Mouse (Mus musculus) liver, embryonic 12.5 days (tissue): Measurements from ENCODE around the gene Adcy4. TPM values are rescaled to one million over a fixed set of nuclear protein-coding genes. Genes with fewer than 3 reads are reported as not detected.

Experiments used
- ATAC-seq: fragments of 200-750 bp; cut with Nextera tagmentation; 2 replicates; pipeline ENCODE4 v1.8.0; 2017; ENCODE audit warnings: moderate number of reproducible peaks, mild to moderate bottlenecking, moderate library complexity
- H3K27ac ChIP-seq: fragments of 300-500 bp; sonication (generic); 2 replicates; pipeline ENCODE4 v1.5.1; 2016; ENCODE audit warnings: mild to moderate bottlenecking
- H3K27me3 ChIP-seq: fragments of 300-500 bp; sonication (generic); replicated peaks from 2 replicates; pipeline ENCODE4 v1.6.1; 2016; ENCODE audit warnings: mild to moderate bottlenecking, moderate library complexity
- H3K36me3 ChIP-seq: fragments of 300-500 bp; sonication (generic); 2 replicates; pipeline ENCODE4 v1.6.1; 2016; ENCODE audit warnings: mild to moderate bottlenecking, moderate library complexity
- H3K4me1 ChIP-seq: fragments of 300-500 bp; sonication (generic); 2 replicates; pipeline ENCODE4 v1.6.1; 2016
- H3K4me2 ChIP-seq: fragments of 300-500 bp; sonication (generic); 2 replicates; pipeline ENCODE4 v1.6.1; 2016; ENCODE audit warnings: mild to moderate bottlenecking, moderate library complexity
- H3K4me3 ChIP-seq: fragments of 300-500 bp; sonication (generic); 2 replicates; pipeline ENCODE4 v1.5.1; 2016; ENCODE audit warnings: mild to moderate bottlenecking, moderate library complexity
- H3K9ac ChIP-seq: fragments of 300-500 bp; sonication (generic); 2 replicates; pipeline ENCODE4 v1.6.1; 2016; ENCODE audit warnings: mild to moderate bottlenecking, moderate library complexity
- H3K9me3 ChIP-seq: fragments of 300-500 bp; sonication (generic); replicated peaks from 2 replicates; pipeline ENCODE4 v1.6.1; 2016; ENCODE audit warnings: mild to moderate bottlenecking, moderate library complexity
- whole genome bisulfite sequencing: fragments of 180-500 bp; shearing (Covaris S2); methylation state at CpG from one replicate; pipeline ENCODE4 v1.1.7; 2016; ENCODE audit not compliant: insufficient replicate concordance; 5-methylcytosine and 5-hydroxymethylcytosine counted together
- polyA plus RNA-seq: library from polyadenylated mRNA; unstranded; fragments of >200 nt; fragmentation: Nextera tagmentation; extraction: Ambion mirVana; gene quantifications from 2 replicates; pipeline ENCODE4 v1.2.1, GENCODE M21; 2016

The Adcy4 gene
- polyA plus RNA-seq, 1 experiment from 2014 or later = 3.6 TPM

GRCm38 (mm10) chr14:55724411-55724871 lies 59.5 kb downstream of the Adcy4 start:
- WGBS = 33% methylated on average over 8 of the region's 8 CpGs
- no peak overlapping the region for H3K4me3 ChIP-seq
- no peak for ATAC-seq
- no peak overlapping the region for H3K4me2 ChIP-seq
- no peaks in the 10 kb centered on the region for H3K9me3 ChIP-seq
- H3K4me1 ChIP-seq = peaks cover 52% of the 10 kb centered on the region
- peaks cover 4% of the 10 kb centered on the region; the same call in 1 of the 2 replicates for H3K27me3 ChIP-seq
- no peak overlapping the region for H3K9ac ChIP-seq
- no peak overlapping the region for H3K27ac ChIP-seq
- H3K36me3 ChIP-seq = peaks cover 10% of the 10 kb centered on the region

- Histone ChIP-seq H3K9ac (no peak overlapping the region), H3K4me2 (no peak overlapping the region), H3K9me3 (no peaks in the 10 kb centered on the region), H3K36me3 (peaks cover 20% of the 10 kb centered on the region), H3K27ac (peak overlapping the region; percentile 86), H3K4me3 (no peak overlapping the region), H3K27me3 (peaks cover 4% of the 10 kb centered on the region; the same call in 1 of the 2 replicates), H3K4me1 (peaks cover 48% of the 10 kb centered on the region)
- ATAC-seq = no peak
- WGBS = 73% methylated on average over 7 of the region's 7 CpGs
Measured at GRCm38 (mm10) chr14:55723433-55723832, 60.5 kb downstream of the Adcy4 start.

GRCm38 (mm10) chr14:55722438-55722945 lies 61.4 kb downstream of the Adcy4 start:
- Histone ChIP-seq H3K4me2 (peak overlapping the region; percentile 88), H3K9ac (peak overlapping the region; percentile 80), H3K36me3 (peaks cover 29% of the 10 kb centered on the region), H3K27ac (peak overlapping the region; percentile 86), H3K27me3 (peaks cover 4% of the 10 kb centered on the region; the same call in 1 of the 2 replicates), H3K4me1 (peaks cover 48% of the 10 kb centered on the region), H3K9me3 (no peaks in the 10 kb centered on the region), H3K4me3 (peak overlapping the region; percentile 83)
- ATAC-seq = peak; percentile 5; the same call in 1 of the 2 replicates
- 26% methylated on average over 8 of the region's 8 CpGs for WGBS

GRCm38 (mm10) chr14:55721700-55722437 lies 62.0 kb downstream of the Adcy4 start, which contains the start of gene Rabggta:
Rabggta (minus strand) TSS chr14:55722263.
- H3K9me3 ChIP-seq = no peaks in the 10 kb centered on the region
- peak within 1 kb of the TSS; percentile 88 for H3K4me2 ChIP-seq
- ATAC-seq = peak; percentile 91
- peak within 1 kb of the TSS; percentile 86 for H3K27ac ChIP-seq
- H3K27me3 ChIP-seq = no peaks in the 10 kb centered on the region
- peak within 1 kb of the TSS; percentile 83 for H3K4me3 ChIP-seq
- WGBS = 1% methylated on average over 50 of the region's 50 CpGs
- peak within 1 kb of the TSS; percentile 80 for H3K9ac ChIP-seq
- H3K36me3 ChIP-seq = peaks cover 35% of the 10 kb centered on the region
- H3K4me1 ChIP-seq = peaks cover 48% of the 10 kb centered on the region

- peak overlapping the region; percentile 86 for H3K27ac ChIP-seq
- H3K4me3 ChIP-seq = peak overlapping the region; percentile 83
Measured at GRCm38 (mm10) chr14:55721076-55721475, 62.8 kb downstream of the Adcy4 start.

GRCm38 (mm10) chr14:55720666-55721065 lies 63.2 kb downstream of the Adcy4 start:
- H3K27ac ChIP-seq = peak overlapping the region; percentile 86; the same call in 1 of the 2 replicates

More at GRCm38 (mm10) chr14:55721076-55721475, 62.8 kb downstream of the Adcy4 start:
- Histone ChIP-seq H3K9ac (peak overlapping the region; percentile 80), H3K27me3 (no peaks in the 10 kb centered on the region), H3K4me2 (peak overlapping the region; percentile 88), H3K9me3 (no peaks in the 10 kb centered on the region), H3K4me1 (peaks cover 48% of the 10 kb centered on the region), H3K36me3 (peaks cover 41% of the 10 kb centered on the region)
- 76% methylated on average over 6 of the region's 6 CpGs for WGBS
- ATAC-seq = no peak

GRCm38 (mm10) chr14:55719737-55720136 lies 64.2 kb downstream of the Adcy4 start:
- H3K4me1 ChIP-seq = peaks cover 50% of the 10 kb centered on the region
- H3K9me3 ChIP-seq = no peaks in the 10 kb centered on the region
- no peak overlapping the region for H3K27ac ChIP-seq
- no peak overlapping the region for H3K4me3 ChIP-seq
- H3K36me3 ChIP-seq = peaks cover 44% of the 10 kb centered on the region
- no peak overlapping the region for H3K4me2 ChIP-seq
- no peak overlapping the region for H3K9ac ChIP-seq
- no peak for ATAC-seq
- no peaks in the 10 kb centered on the region for H3K27me3 ChIP-seq
- WGBS = 85% methylated on average over 6 of the region's 6 CpGs

More at GRCm38 (mm10) chr14:55720666-55721065, 63.2 kb downstream of the Adcy4 start:
- Histone ChIP-seq H3K36me3 (peaks cover 44% of the 10 kb centered on the region), H3K4me1 (peaks cover 48% of the 10 kb centered on the region), H3K9ac (0 out of 2 replicates have a peak overlapping the region, but pooled peaks have one; percentile 80), H3K4me3 (peak overlapping the region; percentile 83), H3K4me2 (peak overlapping the region; percentile 88), H3K9me3 (no peaks in the 10 kb centered on the region), H3K27me3 (no peaks in the 10 kb centered on the region)
- WGBS = 91% methylated on average over 12 of the region's 12 CpGs
- ATAC-seq = no peak

Other genes with a start within 250 kb of the Adcy4 start
- gene Pck2, start 243.8 kb downstream of the Adcy4 start, polyA plus RNA-seq = 35.5 and 37.4 TPM in 2 replicates
- 57.1 and 60.3 TPM in 2 replicates for gene Dcaf11, start 224.1 kb downstream of the Adcy4 start, polyA plus RNA-seq
- 1.9 and 2.7 TPM in 2 replicates for gene A730061H03Rik, start 223.7 kb downstream of the Adcy4 start, polyA plus RNA-seq
- gene Fitm1, start 208.5 kb downstream of the Adcy4 start, polyA plus RNA-seq = 0.63 and 0.75 TPM in 2 replicates
- 108 and 111 TPM in 2 replicates for gene Psme1, start 206.0 kb downstream of the Adcy4 start, polyA plus RNA-seq
- gene Emc9, start 198.8 kb downstream of the Adcy4 start, polyA plus RNA-seq = 28.7 and 32.9 TPM in 2 replicates
- gene Psme2, start 193.0 kb downstream of the Adcy4 start, polyA plus RNA-seq = 221 and 222 TPM in 2 replicates
- gene Rnf31, start 192.4 kb downstream of the Adcy4 start, polyA plus RNA-seq = 14.2 and 15.7 TPM in 2 replicates
- gene Irf9, start 180.5 kb downstream of the Adcy4 start, polyA plus RNA-seq = 14.4 and 15.3 TPM in 2 replicates
- gene Rec8, start 166.1 kb downstream of the Adcy4 start, polyA plus RNA-seq = 1.8 and 3.2 TPM in 2 replicates
- 46.0 and 48.8 TPM in 2 replicates for gene Ipo4, start 148.1 kb downstream of the Adcy4 start, polyA plus RNA-seq
- gene Gm49378, start 146.2 kb downstream of the Adcy4 start, polyA plus RNA-seq = 1.8 and 2.8 TPM in 2 replicates
- gene Tm9sf1, start 140.3 kb downstream of the Adcy4 start, polyA plus RNA-seq = 64.9 and 69.7 TPM in 2 replicates
- gene Tssk4, start 133.9 kb downstream of the Adcy4 start, polyA plus RNA-seq = 0.18 and 0.30 TPM in 2 replicates
- 27.5 and 28.1 TPM in 2 replicates for gene Mdp1, start 123.6 kb downstream of the Adcy4 start, polyA plus RNA-seq
- gene Gmpr2, start 112.2 kb downstream of the Adcy4 start, polyA plus RNA-seq = 36.8 and 39.1 TPM in 2 replicates
- 322 and 329 TPM in 2 replicates for gene Nedd8, start 112.0 kb downstream of the Adcy4 start, polyA plus RNA-seq
- 31.9 and 32.2 TPM in 2 replicates for gene Tinf2, start 102.3 kb downstream of the Adcy4 start, polyA plus RNA-seq
- 1.6 and 2.1 TPM in 2 replicates for gene Tgm1, start 70.2 kb downstream of the Adcy4 start, polyA plus RNA-seq
- gene Rabggta, start 61.8 kb downstream of the Adcy4 start, polyA plus RNA-seq = 18.3 and 18.9 TPM in 2 replicates
- 34.3 and 35.2 TPM in 2 replicates for gene Dhrs1, start 38.4 kb downstream of the Adcy4 start, polyA plus RNA-seq
- 56.0 and 59.4 TPM in 2 replicates for gene Nop9, start 38.4 kb downstream of the Adcy4 start, polyA plus RNA-seq
- gene Cideb, start 25.6 kb downstream of the Adcy4 start, polyA plus RNA-seq = 10.7 and 11.2 TPM in 2 replicates
- gene Ltb4r2, start 22.7 kb downstream of the Adcy4 start, polyA plus RNA-seq = 1.3 and 1.8 TPM in 2 replicates
- 3.1 and 3.6 TPM in 2 replicates for gene Ltb4r1, start 18.1 kb downstream of the Adcy4 start, polyA plus RNA-seq
- 29.1 and 30.0 TPM in 2 replicates for gene Ripk3, start 4.8 kb upstream of the Adcy4 start, polyA plus RNA-seq
- 3.3 and 5.3 TPM in 2 replicates for gene Nfatc4, start 39.0 kb upstream of the Adcy4 start, polyA plus RNA-seq
- 7.0 and 8.2 TPM in 2 replicates for gene Nynrin, start 69.9 kb upstream of the Adcy4 start, polyA plus RNA-seq
- 0.25 TPM in 2 replicates for gene Cbln3, start 100.3 kb upstream of the Adcy4 start, polyA plus RNA-seq
- gene Khnyn, start 100.9 kb upstream of the Adcy4 start, polyA plus RNA-seq = 12.8 and 13.0 TPM in 2 replicates
- gene Sdr39u1, start 116.2 kb upstream of the Adcy4 start, polyA plus RNA-seq = 14.0 and 15.3 TPM in 2 replicates
- gene Cma1, start 160.6 kb upstream of the Adcy4 start, polyA plus RNA-seq = not detected in 2 replicates
- not detected in 2 replicates for gene Cma2, start 166.9 kb upstream of the Adcy4 start, polyA plus RNA-seq
- gene Mcpt1, start 233.9 kb upstream of the Adcy4 start, polyA plus RNA-seq = not detected in 2 replicates
- not detected in 2 replicates for gene Mcpt9, start 246.4 kb upstream of the Adcy4 start, polyA plus RNA-seq